Mouse (Mus musculus) embryo, embryonic 10.5 days (tissue): Measurements from ENCODE around the gene Calm5.
"Not testable (repeated sequence)": the region's sequence is repeated elsewhere in the genome, so short reads cannot be mapped to it uniquely, and the experiment has no call there.

ENCODE experiments used
- DNase-seq: peaks from one replicate; pipeline ENCODE4 v3.0.0-alpha.2; 2015; ENCODE audit warnings: low spot score

Gene Calm5

GRCm38 (mm10) chr13:3866355-3867052 is 12.5 kb downstream of the Calm5 start:
- no peak for DNase-seq

DNA sequence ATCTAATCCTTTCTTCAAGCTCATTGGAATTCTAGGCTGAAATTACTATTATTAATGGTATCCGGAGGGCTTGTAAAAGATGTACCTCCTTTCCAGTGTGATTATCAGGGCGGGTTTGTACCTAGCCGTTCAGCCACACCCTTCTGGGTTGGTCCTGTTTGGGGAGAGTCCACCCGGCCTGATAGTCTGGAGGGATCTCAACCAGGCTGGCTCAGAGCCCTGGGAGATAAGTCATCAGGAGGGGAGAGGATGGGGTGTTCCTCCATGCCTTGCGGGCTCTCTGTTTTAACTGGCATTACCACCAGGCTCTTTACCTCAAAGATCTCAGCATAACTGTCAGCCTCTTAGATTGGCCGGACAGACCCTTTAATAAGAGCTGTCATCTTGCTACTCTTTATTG is 13.2 kb downstream of the Calm5 start:
- DNase-seq, result no peak

DNA sequence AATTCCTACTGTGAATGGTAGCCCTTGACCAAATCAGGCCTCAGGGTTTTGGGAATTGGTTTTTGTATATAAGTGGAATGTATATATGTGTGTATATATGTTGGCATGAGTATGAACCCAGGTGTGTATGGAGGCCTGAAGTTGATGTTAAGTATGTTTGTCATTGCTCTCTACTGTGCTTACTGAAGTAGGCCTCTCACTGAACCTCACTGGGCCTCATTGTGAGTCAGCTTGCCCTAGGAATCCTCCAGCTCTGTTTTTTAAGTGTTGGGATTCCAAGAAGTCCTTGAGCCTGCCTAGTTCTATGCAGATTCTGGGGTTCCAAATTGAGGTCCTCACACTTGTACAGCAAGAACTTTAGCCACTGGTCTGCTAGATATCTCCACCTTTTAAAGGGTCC is 15.9 kb downstream of the Calm5 start:
- DNase-seq, result no peak

DNA sequence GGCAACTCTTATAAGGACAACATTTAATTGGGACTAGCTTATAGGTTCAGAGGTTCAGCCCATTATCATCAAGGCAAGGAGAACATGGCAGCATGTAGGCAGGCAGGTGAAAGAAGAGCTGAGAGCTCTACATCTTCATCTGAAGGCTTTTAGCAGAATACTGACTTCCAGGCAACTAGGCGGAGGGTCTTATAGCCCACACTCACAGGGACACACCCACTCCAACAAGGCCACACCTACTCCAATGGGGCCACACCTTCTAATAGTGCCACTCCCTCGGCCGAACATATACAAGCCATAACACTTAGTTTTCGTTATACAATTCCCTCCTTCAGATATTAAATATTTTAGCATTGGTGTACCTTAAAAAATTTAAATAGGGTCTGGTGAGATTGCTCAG is 18.9 kb downstream of the Calm5 start:
- no peak for DNase-seq

- DNase-seq, result no peak
These were observed 22.5 kb downstream of the Calm5 start for GRCm38 (mm10) chr13:3876448-3876847.

DNA sequence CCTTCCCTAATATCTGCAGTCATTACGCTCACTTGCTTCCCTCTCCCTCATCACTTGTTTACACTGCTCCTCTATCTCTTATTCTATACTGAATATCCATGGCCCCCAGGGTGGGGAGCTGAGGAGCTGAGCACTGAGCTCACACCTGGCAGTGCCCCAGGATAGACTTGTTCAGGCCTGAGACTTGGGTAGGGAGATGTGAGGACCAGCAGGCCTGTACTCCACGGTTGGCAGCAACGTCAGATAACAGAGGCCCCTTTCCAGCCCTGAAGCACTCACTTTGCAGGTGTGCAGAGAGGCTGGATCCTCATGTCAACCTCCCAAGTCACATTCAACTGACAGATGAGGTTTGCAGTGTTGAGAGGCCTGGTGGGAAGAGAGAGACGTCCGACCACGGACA is 23.2 kb downstream of the Calm5 start:
- no peak for DNase-seq

DNA sequence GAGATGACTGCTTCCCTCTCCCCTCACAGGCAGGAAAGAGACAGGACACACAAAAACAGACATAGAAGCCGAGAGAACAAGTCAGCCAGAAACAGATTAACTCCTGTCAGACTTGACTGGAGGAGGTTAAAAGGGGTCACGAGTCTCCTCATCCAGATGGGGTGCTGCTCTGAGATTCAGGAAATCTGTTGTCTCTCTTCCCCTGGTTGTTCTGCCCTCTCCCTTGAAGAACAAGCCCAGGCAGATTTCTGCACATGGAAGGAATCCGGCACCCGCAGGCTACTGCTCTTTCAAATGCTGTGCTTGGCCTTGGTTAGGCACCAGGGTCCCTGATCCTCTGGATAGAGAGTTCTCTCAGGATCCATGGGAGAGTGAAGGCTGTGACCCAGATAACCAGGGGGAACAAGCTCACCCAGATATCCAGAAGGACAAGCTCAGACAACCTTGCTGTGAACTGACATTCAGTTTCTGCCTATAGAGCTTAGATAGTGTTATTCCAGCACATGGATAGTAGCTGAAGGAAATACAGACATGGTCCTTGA is 23.8 kb downstream of the Calm5 start:
- DNase-seq, result peak; percentile 36

- no peak for DNase-seq
These were observed 32.7 kb downstream of the Calm5 start for GRCm38 (mm10) chr13:3886663-3887062.

DNA sequence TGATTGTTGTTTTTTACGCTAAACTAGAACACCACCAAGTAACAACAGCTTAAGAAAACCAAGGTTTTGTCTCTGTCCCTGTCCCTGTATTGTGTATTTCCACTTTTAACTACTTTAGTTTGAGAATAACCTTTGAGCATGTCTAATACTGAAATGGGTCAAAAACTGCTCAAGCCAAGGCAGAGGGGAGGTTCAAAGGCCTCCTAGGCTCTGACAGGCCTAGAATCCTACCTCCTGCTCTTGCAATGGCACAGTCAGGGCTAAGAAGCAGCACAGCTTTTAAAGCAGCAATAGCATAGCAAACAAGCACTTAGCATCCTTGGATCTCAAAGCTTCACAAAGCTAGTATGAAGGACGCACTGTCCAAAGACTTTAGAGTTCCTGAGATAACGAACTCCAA is 35.1 kb downstream of the Calm5 start:
- DNase-seq, result no peak

DNA sequence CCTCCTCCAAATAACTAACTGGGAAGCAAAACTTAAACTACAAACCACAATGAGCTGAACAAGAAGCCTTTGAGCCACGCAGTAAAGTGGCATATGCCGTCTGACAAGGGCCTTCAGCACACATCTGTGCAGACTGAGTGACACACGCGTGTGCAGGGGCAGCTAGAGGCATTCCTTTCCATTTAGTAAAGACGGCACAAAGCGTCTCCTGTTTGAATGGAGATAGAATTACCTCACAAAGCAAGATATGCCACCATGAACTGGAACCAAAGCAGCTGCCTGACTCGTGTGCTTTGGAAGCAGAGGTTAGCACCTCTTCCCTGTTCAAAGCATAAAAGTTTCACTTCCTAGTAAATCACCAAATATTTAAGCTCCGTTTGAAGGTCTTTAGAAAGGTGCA is 36.1 kb downstream of the Calm5 start:
- peak; percentile 45 for DNase-seq

GRCm38 (mm10) chr13:3891479-3892087 is 37.6 kb downstream of the Calm5 start:
- peak; percentile 22 for DNase-seq

- peak; percentile 44 for DNase-seq
These were observed 38.6 kb downstream of the Calm5 start for GRCm38 (mm10) chr13:3892601-3893000.

GRCm38 (mm10) chr13:3893126-3893734 is 39.3 kb downstream of the Calm5 start:
- DNase-seq, result peak; percentile 94

- no peak for DNase-seq
These were observed 40.6 kb downstream of the Calm5 start for GRCm38 (mm10) chr13:3894549-3894948.

- no peak for DNase-seq
These were observed 41.5 kb downstream of the Calm5 start for GRCm38 (mm10) chr13:3895397-3895980.

DNA sequence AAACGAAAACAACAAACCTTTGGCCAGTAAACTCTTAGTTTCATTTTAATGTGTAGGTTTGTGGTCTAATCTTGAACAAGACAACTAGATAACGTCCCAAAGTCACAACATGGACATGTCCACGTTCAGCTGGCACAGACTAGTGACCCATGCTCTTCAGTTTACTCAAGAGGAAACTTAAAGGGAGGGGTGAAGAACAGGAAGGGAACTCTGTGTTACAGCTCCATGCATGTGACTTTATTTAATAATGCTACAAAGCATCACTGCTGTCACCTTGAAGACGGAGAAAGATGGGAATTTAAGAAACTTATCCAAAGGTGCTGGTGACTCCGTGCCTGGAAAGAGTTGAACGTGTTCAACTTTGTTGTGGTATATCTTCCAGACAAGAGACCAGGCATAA is 42.1 kb downstream of the Calm5 start:
- no peak for DNase-seq

DNA sequence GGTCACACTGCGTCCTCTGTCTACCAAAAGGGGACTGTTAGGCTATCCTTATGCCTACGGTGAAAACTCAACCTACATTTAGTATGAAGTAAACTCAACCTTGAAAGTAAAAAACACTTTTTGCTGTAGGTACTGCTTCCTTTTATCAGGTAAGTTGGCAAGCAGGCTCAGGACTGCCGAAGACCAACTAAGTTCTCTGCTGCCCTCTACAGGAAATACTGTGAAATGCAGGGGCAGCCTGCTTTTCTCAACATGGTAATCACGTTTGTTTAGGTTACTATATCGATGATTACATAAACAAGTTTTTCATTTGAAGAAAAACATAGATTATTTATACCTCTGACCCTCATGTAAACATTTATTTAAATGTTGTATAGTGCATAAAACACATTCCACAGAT is 42.9 kb downstream of the Calm5 start:
- peak; percentile 87 for DNase-seq

- DNase-seq, result not testable (repeated sequence)
These were observed 44.2 kb downstream of the Calm5 start for GRCm38 (mm10) chr13:3898202-3898601.

DNA sequence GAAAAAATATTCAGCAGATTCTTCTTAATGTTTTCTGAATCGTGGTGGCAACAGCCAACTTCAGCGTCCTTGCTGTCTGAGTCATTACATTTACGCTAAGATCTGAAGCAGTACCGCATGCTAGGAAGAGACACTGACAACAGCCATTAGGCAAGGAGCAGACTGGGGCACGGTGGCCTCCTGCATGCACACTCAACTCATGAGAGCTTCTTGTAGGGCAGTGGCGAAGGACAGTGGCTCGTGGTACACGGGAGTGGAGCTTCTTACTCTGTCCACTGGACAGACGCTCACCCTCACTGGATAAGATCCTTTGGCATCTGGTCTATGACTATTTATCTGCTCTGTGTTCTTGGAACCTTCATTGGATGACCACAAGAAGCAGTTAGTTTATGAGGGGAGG is 45.3 kb downstream of the Calm5 start:
- no peak for DNase-seq
